Mouse (Mus musculus) mesoderm, embryonic 11.5 days (tissue): Measurements from ENCODE around the gene March6.
A peak's percentile ranks its signal among the peaks of the same experiment; 100 is the strongest.

Experiments used
- DNase-seq: peaks from one replicate; pipeline ENCODE4 v3.0.0-alpha.2; 2012; ENCODE audit warnings: low read depth, low spot score

March6 gene

GRCm38 (mm10) chr15:31454096-31454860 lies 76.6 kb downstream of the March6 start:
- DNase-seq: no peak

DNA sequence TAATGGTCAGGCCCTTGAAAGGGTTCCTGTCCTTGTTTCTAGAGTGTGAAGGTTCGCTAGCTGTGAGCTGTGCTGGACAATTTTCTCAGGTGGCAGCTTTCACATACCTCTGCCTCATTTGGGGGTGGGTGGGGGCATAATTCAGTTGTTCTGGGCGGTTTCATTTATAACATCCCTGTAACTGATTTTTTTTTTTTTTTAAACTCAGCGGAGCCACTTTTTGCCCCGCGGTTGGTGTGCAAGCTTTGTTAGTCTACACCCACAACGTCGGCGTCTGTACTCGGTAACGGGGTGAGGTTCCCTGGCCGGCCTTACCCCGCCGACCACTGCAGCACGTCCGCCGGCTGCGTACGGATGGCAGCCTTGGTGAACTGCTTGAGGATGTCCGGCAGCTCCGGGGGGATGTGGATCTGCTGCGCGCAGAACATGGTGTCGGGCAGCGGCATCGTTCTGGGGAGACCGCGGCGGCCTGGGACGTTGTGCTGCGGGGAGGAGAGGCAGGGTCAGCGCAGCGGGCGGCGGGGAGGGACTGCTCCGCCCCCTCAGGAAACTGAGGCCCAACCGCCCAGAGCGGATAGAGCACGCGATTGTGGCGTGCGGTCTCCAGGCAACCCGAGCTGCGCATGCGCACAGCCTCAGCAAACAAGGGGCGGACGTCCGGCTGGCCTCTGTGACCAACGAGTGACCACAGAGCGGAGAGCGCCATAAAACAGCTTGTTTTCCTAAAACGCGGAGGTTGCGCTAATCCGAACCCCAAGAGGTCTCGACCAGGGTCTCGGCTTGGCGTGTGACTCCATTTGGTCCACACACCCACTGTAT lies 77.5 kb downstream of the March6 start, which contains the start of gene Ropn1l:
Gene Ropn1l, minus strand, starts transcription at position 640 of the 819 bp plus-strand sequence.
- peak; percentile 95 for DNase-seq

GRCm38 (mm10) chr15:31452336-31453097 lies 78.3 kb downstream of the March6 start:
- no peak for DNase-seq

- no peak for DNase-seq
Measured at GRCm38 (mm10) chr15:31449772-31450171, 81.1 kb downstream of the March6 start.

DNA sequence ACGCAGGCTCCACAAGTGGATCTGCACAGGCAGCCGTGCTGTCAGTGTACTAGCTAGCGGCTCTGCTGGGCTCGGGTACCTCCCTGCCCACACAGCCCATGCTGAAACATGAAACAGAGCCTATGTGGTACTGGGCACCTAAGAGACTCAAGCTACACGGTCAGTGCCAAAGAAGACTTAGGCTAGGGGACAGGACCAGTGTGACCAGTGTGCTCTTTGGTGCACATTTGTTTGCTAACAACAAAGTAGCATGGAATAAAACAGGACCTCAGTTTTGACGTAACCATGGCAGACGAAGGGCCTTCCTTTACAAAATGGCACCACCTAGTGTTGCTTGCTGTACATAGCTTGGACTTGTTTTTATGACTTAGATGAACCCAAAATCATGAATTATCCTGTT lies 83.7 kb downstream of the March6 start:
- DNase-seq: peak; percentile 51

GRCm38 (mm10) chr15:31442698-31443097 lies 88.2 kb downstream of the March6 start:
- no peak for DNase-seq

DNA sequence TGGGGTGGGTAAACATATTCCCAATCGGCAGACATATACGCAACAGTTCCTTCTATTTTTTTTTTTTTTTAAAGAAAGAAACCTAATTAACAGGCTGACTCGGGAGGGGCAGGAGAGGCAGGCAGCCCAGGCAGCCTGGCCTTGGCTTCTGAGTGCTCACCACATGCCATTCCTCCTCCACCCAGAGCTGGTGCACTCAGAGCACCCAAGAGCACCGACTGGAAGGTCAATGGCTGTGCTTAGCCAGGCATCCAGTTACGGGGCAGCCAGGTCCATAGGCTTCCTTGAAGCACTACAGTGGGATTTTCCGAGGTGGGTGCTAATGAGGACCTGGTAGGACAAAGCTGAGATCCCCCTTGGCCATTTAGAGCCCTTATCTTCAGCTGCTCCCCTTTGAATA lies 88.9 kb downstream of the March6 start:
- no peak for DNase-seq

DNA sequence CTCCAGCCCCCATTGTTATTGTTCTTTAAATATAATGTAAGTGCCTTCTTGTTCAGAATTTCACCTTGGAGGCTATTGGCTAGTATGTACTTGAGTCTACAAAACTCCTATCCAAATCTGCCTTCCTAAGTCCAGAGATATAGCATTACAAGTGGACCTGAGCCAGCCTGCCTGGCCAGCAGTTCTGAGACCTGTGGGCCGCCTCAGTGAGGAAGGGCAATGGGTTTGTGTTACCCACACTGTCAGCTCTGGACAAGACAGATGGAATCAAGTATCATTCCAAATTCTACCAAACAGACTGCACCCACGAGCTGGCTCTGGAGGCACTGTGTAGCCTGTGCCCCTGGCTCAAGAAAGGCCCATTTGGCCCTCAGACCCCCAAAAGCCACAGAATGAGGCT lies 94.0 kb downstream of the March6 start:
- DNase-seq: no peak

DNA sequence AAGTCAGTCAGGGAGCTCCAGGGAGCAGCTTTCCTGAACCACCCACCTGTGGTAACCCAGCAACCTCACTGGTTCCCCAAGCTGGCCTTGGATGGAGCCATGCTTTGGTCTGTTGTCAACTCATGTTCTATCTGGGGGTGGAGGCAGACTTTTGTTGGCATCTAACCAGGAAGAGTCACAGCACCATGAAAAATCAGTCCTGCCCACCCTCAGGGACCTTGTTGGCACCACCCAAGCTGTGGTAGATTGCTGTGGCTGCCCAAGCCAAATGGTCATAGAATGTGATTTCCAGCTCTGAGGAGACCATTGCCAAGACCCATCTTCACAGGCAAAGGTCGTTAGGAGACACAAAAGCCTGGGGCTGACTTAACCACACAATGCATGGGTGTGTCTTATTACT lies 94.8 kb downstream of the March6 start:
- no peak for DNase-seq

DNA sequence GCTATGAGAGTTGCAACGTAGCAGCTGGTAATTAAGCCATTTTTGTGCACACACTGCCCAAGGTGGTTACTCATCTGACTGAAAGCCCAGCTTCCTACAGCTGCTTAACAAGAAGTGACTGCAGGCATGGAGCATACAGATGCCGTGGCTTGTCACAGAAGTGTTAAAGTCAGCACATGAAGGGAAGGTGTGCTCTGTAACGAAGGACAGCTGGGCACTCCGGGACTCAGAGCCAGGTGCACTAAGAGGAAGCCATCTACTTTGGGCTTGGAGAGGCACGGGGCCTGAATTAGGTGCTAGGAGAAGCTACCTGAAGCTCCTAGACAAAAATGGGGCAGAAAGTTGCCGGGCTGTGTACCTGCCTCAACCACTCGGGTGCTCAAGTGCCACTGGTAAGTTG lies 97.1 kb downstream of the March6 start:
- no peak for DNase-seq

DNA sequence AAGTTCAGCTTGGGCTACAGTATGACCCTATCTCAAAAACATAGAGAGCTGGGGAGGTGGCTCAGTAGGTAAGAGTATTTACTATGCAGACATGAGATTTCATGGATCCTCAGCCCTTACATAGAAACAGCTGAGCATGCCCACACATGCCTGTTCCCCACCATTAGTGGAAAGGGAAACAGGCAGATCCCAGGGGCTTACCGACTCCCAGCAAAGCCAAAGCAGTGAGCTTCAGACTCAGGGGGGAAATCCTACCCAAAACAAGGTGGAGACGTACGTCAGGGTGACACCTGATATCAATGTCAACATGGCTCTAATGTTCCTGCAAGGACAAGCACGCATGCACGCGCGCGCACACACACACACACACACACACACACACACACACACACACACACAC lies 99.0 kb downstream of the March6 start:
- DNase-seq: no peak

DNA sequence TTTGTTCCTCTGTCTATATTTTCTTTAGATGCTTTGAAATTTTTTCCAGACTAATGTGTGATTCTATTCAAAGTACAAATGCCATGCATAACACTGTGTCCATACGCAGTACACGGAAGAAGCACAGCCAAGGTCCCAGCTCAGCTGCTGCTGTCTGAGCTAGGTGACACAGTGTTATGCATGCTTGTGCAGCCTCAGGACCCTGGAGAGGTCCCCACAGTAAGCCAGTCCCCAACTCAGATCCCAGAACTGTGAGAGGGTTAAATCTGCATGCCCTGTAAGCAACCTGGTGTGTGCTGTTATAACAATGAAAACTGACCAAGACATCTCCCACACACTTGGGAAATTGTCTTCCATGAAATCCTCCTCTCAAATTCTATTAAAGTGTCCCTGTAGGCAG lies 100.8 kb downstream of the March6 start:
- DNase-seq: no peak

GRCm38 (mm10) chr15:31429429-31429828 lies 101.4 kb downstream of the March6 start:
- DNase-seq: no peak

DNA sequence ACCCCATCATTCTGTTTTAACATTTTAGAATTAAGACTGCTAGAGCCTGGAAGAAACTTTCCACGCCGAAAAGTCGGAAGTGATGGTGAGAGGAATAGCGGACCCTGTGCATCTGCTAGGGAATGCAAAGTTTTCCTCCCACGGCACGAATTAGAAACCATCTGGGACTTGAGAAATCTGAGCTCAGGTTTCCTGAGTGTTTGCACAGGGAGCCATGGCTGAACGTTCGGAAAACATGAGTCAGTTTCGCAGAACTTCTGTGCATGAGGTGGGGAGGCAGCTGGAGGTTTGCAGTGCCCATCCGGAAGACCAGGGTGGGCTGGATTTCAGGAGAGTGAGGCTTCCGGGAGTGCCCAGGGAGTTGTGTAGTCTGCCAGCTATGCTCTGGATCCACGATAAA lies 102.3 kb downstream of the March6 start:
- DNase-seq: no peak

DNA sequence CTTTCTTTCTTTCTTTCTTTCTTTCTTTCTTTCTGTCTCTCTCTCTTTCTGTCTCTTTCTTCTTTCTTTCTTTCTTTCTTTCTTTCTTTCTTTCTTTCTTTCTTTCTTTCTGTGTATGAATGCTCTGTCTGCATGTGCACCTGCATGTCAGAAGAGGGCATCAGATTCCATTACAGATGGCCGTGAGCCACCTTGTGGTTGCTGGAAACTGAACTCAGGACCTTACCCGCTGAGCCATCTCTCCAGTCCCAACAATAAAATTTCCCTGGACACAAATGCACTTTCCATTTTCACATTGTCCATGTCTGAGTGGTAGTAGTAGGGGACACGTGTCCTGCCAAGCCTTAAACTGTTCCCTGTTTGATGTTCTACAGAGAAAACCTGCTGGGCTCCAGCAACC lies 103.5 kb downstream of the March6 start:
- no peak for DNase-seq

GRCm38 (mm10) chr15:31426066-31426706 lies 104.7 kb downstream of the March6 start:
- DNase-seq: peak; percentile 49

GRCm38 (mm10) chr15:31422649-31423369 lies 108.0 kb downstream of the March6 start:
- no peak for DNase-seq

DNA sequence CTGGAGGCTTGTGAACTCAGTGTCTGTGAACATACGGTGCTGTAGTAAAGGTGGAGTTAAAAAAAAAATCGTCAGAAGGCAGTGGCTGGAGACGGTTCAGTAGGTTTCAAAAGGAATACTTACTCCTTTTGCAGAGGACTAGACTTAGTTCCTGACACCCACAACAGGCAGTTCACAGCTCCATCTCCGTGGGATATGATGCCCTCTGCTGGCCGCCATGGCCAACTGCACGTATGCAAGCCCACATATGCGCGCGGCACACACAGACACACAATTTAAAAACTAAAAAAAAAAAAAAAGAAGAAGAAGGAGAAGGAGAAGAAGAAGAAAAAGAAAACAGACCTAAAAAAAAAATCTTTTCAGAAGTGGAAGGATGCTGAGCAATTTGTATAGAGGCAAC lies 111.8 kb downstream of the March6 start:
- peak; percentile 36 for DNase-seq

- no peak for DNase-seq
Measured at GRCm38 (mm10) chr15:31418686-31419024, 112.2 kb downstream of the March6 start.

- no peak for DNase-seq
Measured at GRCm38 (mm10) chr15:31417796-31418685, 112.8 kb downstream of the March6 start.
